Mouse (Mus musculus): ENCODE data around the gene Lamp2.

- no peak for TF ChIP-seq CTCF (IDR thresholded peaks at IDR 0.05; ENCODE audit: low read depth, low read length)
- no peak for TF ChIP-seq POLR2A (IDR thresholded peaks at IDR 0.05; ENCODE audit: borderline replicate concordance, low read depth, low read length)
Measured at GRCm38 (mm10) chrX:38466236-38466635, 10.0 kb upstream of the Lamp2 start.

All from bone marrow macrophage, adult 2 months (primary cell).